Mouse (Mus musculus) thymus, adult 2 months (tissue): Measurements from ENCODE around the gene Tmed2. TPM values are rescaled to one million over a fixed set of nuclear protein-coding genes. Genes with fewer than 3 reads are reported as not detected.

Experiments used
- DNase-seq: peaks from one replicate; pipeline ENCODE4 v3.0.0; 2021
- H3K27ac ChIP-seq: fragments of 200-500 bp; 2 replicates; pipeline ENCODE4 v1.5.1; 2012; ENCODE audit warnings: low read length, control low read depth; ENCODE audit not compliant: control insufficient read depth, insufficient read depth
- H3K27me3 ChIP-seq: fragments of 200-500 bp; 2 replicates; pipeline ENCODE4 v1.6.1; 2012; ENCODE audit warnings: mild to moderate bottlenecking, low read length, moderate library complexity, mixed read lengths; ENCODE audit not compliant: control insufficient read depth, insufficient read depth
- H3K36me3 ChIP-seq: fragments of 200-500 bp; 2 replicates; pipeline ENCODE4 v1.6.1; 2012; ENCODE audit warnings: mild to moderate bottlenecking, low read length, moderate library complexity; ENCODE audit not compliant: control insufficient read depth, insufficient read depth
- H3K4me1 ChIP-seq: fragments of 200-500 bp; replicated peaks from 2 replicates; pipeline ENCODE4 v1.6.1; 2012; ENCODE audit warnings: low read length; ENCODE audit not compliant: control insufficient read depth, insufficient read depth
- H3K4me3 ChIP-seq: fragments of 200-500 bp; 2 replicates; pipeline ENCODE4 v1.5.1; 2012; ENCODE audit warnings: mild to moderate bottlenecking, low read length, control low read depth, moderate library complexity; ENCODE audit not compliant: control insufficient read depth, insufficient read depth
- CTCF ChIP-seq: fragments of 200-500 bp; IDR thresholded peaks from 2 replicates; pipeline ENCODE4 v1.5.1; 2012; ENCODE audit warnings: mild to moderate bottlenecking, control low read depth, low read length, moderate library complexity, borderline replicate concordance; ENCODE audit not compliant: control insufficient read depth, poor library complexity, insufficient read depth; ENCODE audit errors: extremely low read depth
- POLR2A ChIP-seq: fragments of 200-500 bp; IDR thresholded peaks from 2 replicates; pipeline ENCODE4 v1.6.1; 2012; ENCODE audit warnings: mild to moderate bottlenecking, low read length, control low read depth, moderate library complexity; ENCODE audit not compliant: control insufficient read depth, poor library complexity, insufficient read depth; ENCODE audit errors: extremely low read depth
- whole genome bisulfite sequencing: fragments of 180-500 bp; shearing (Covaris S2); methylation state at CpG from one replicate; pipeline ENCODE4 v1.1.7; 2018; 5-methylcytosine and 5-hydroxymethylcytosine counted together
- polyA plus RNA-seq: library from polyadenylated mRNA; depleted of rRNA; stranded (reverse); fragments of >200 nt; gene quantifications from 2 replicates; pipeline ENCODE4 v1.2.3, GENCODE M21; 2012

The Tmed2 gene
- polyA plus RNA-seq, 1 experiment: 134 TPM

GRCm38 (mm10) chr5:124530655-124531582, 9.6 kb upstream of the Tmed2 start, which contains the start of gene Rilpl1:
Gene Rilpl1 (minus strand): TSS chr5:124531391.
- Histone ChIP-seq H3K36me3 (no peaks in the 10 kb centered on the region), H3K4me1 (peaks cover 18% of the 10 kb centered on the region), H3K27me3 (no peaks in the 10 kb centered on the region), H3K4me3 (peak within 1 kb of the TSS; percentile 68), H3K27ac (no peak within 1 kb of the TSS)
- WGBS: 1% methylated on average over 96 of the region's 96 CpGs
- DNase-seq: peak; percentile 83
- peak; percentile 39; the same call in 1 of the 2 replicates for TF ChIP-seq POLR2A
- TF ChIP-seq CTCF: peak; percentile 48; the same call in 1 of the 2 replicates

GRCm38 (mm10) chr5:124531583-124531930, 8.9 kb upstream of the Tmed2 start:
- WGBS: 27% methylated on average over 14 of the region's 14 CpGs
- no peak for DNase-seq
- Histone ChIP-seq H3K4me3 (peak overlapping the region; percentile 68), H3K36me3 (no peaks in the 10 kb centered on the region), H3K27ac (no peak overlapping the region), H3K27me3 (no peaks in the 10 kb centered on the region), H3K4me1 (peaks cover 18% of the 10 kb centered on the region)
- TF ChIP-seq POLR2A: no peak
- TF ChIP-seq CTCF: no peak; the same call in 1 of the 2 replicates

DNA sequence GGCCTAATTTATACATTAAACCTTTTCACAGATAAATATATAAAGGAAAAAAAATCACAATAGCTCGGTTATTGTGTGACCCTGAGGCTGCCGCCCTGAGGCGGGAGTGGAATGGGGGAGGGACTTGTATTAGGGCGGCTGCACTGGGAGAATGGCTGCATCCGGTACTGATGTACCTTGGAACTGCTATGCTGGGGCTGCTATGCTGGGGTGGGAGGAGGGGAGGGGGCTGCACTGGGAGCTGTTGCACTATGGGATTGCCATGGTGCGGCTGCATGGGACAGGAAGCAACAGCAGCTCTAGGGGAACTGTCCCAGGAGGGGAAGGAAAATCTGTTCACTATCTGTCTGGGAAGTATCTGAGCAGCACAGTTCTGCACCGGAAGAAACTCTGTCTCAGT, 8.0 kb upstream of the Tmed2 start:
- H3K27ac ChIP-seq: no peak overlapping the region
- DNase-seq: no peak
- WGBS: 39% methylated on average over 7 of the region's 7 CpGs

DNA sequence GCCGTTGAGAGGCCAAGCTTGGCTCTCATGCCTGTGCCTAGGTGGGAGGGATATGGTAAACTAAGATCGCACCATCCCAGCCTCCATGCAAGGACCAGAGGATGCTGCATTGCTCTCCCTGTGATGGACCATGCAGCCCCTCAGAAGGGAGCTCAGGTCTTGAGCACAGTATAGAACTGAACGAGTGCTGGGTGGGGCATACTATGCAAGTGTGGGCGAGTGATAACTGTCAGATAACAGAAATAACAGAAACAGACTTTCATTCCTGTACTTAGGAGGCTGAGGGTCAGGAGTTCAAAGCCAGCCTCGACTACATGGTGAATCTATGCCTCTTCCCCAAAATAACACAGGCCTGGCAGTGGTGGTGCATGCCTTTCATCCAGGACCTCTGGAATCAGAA, 5.5 kb upstream of the Tmed2 start:
- Histone ChIP-seq H3K27ac (no peak overlapping the region), H3K27me3 (no peaks in the 10 kb centered on the region), H3K36me3 (no peaks in the 10 kb centered on the region), H3K4me3 (no peak overlapping the region), H3K4me1 (peaks cover 19% of the 10 kb centered on the region)
- no peak for DNase-seq
- 85% methylated on average over 5 of the region's 5 CpGs for WGBS
- TF ChIP-seq POLR2A (no peak), CTCF (no peak)

More for the DNA sequence above, 8.0 kb upstream of the Tmed2 start:
- H3K36me3 ChIP-seq: no peaks in the 10 kb centered on the region
- H3K27me3 ChIP-seq: no peaks in the 10 kb centered on the region
- peaks cover 23% of the 10 kb centered on the region for H3K4me1 ChIP-seq
- no peak overlapping the region for H3K4me3 ChIP-seq
- TF ChIP-seq CTCF (no peak), POLR2A (no peak)

- H3K4me3 ChIP-seq: 0 out of 2 replicates have a peak overlapping the region, but pooled peaks have one; percentile 0
- no peak overlapping the region for H3K27ac ChIP-seq
Measured at GRCm38 (mm10) chr5:124536776-124537175, 3.7 kb upstream of the Tmed2 start.

GRCm38 (mm10) chr5:124538813-124539792, 1.4 kb upstream of the Tmed2 start:
- H3K36me3 ChIP-seq: peaks cover 7% of the 10 kb centered on the region
- H3K4me3 ChIP-seq: no peak overlapping the region
- peaks cover 12% of the 10 kb centered on the region for H3K4me1 ChIP-seq
- H3K27me3 ChIP-seq: no peaks in the 10 kb centered on the region
- WGBS: 82% methylated on average over 16 of the region's 16 CpGs
- DNase-seq: peak; percentile 81
- H3K27ac ChIP-seq: no peak overlapping the region
- TF ChIP-seq POLR2A (no peak), CTCF (no peak)

More at GRCm38 (mm10) chr5:124536776-124537175, 3.7 kb upstream of the Tmed2 start:
- H3K27me3 ChIP-seq: no peaks in the 10 kb centered on the region
- TF ChIP-seq POLR2A (no peak), CTCF (no peak)
- peak; percentile 47 for DNase-seq
- no peaks in the 10 kb centered on the region for H3K36me3 ChIP-seq
- 8% methylated on average over 17 of the region's 17 CpGs for WGBS
- H3K4me1 ChIP-seq: peaks cover 10% of the 10 kb centered on the region
